Mouse (Mus musculus) Patski (cell line): ENCODE results near the gene Olfr1148. TPM values are rescaled to one million over a fixed set of nuclear protein-coding genes. Genes with fewer than 3 reads are reported as not detected.

Experiments
- ATAC-seq: fragments of 100-300 bp; one replicate; pipeline ENCODE4 v1.8.0; 2021
- CTCF ChIA-PET: fragments of 350-600 bp; sonication (Branson Sonifier 250); formaldehyde crosslinking; loops from one replicate; lab custom pipeline; 2022; ENCODE audit warnings: inconsistent platforms; lab: Charles Lee
- POLR2A ChIA-PET: fragments of 350-600 bp; sonication (Branson Sonifier 250); formaldehyde crosslinking; loops from one replicate; lab custom pipeline; 2022; ENCODE audit warnings: antibody characterized with exemption, inconsistent platforms; lab: Charles Lee
- DNase-seq: peaks from one replicate; pipeline ENCODE4 v3.0.0-alpha.2; 2011; ENCODE audit warnings: low read depth, low spot score
- H3K27me3 ChIP-seq: fragments of 371-371 bp; one replicate; pipeline ENCODE4 v1.5.1; 2021
- CTCF ChIP-seq: fragments of 100-300 bp; IDR thresholded peaks from one replicate; pipeline ENCODE4 v1.5.1; 2021
- in situ Hi-C: fragments of 300-500 bp; cut with MboI; formaldehyde crosslinking; loops from 3 replicates; pipeline ENCODE4 v1.11.1; 2018; ENCODE audit warnings: low pct_unique_long_range_greater_than_20kb, mixed read lengths
- polyA plus RNA-seq: library from polyadenylated mRNA; unstranded; gene quantifications from one replicate; pipeline ENCODE4 v1.2.3, GENCODE M21; 2021

The Olfr1148 gene
- polyA plus RNA-seq: not detected

DNA sequence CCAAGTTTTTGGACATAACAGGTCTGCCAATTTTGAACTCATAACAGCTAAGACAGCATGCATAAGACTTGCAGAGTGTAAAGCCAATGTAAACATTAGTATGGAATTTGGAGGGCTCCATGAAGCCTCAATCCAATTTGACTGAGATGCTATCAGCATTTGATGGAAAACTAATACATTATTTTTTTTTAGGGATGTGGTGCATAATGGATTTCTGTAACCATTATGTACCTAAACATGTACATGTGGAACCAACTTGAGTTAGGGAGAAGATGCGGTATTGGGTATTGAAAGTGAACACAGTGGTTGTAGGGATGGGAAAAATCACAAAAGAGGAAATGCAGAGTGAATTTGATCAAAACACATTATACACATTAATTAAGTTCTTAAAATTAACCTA, at the start of gene Olfr1148:
Gene Olfr1148, plus strand, starts transcription at position 301 of the 400 bp plus-strand sequence.
- H3K27me3 ChIP-seq: no peaks in the 10 kb centered on the region
- POLR2A ChIA-PET: no interaction called here
- in situ Hi-C loops: no loop called here
- CTCF ChIA-PET: no interaction called here
- no peak for ATAC-seq
- no peak for TF ChIP-seq CTCF
- no peak for DNase-seq

- ATAC-seq (no peak), DNase-seq (no peak)
- CTCF ChIA-PET: no interaction called here
- TF ChIP-seq CTCF: no peak
- POLR2A ChIA-PET: no interaction called here
- no peaks in the 10 kb centered on the region for H3K27me3 ChIP-seq
- in situ Hi-C loops: no loop called here
These were observed 30.0 kb upstream of the Olfr1148 start, which contains the start of gene Olfr1143 for GRCm38 (mm10) chr2:87800292-87800691. Olfr1143 (plus strand) TSS chr2:87800592.

DNA sequence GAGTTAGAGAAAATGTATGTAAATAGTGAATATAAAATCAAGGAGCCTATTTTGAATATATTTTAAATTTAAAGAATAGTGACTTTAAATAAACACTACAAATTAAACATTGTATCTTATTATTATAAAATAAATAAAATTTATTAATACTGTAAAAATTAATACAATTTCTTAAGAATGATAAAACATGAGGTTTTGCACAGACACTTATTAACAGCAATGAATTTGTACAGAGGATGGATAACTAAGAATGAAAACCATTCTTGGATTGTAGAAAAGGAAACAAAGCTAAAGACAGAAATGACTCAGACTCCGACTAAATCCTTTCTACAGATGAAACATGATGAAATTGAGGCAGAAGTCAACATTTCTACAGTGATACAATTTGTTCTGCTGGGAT, 20.8 kb upstream of the Olfr1148 start, which contains the start of gene Olfr1145:
Gene Olfr1145, plus strand, starts transcription at position 301 of the 400 bp plus-strand sequence.
- ATAC-seq: no peak
- CTCF ChIA-PET: no interaction called here
- DNase-seq: no peak
- in situ Hi-C loops: no loop called here
- no peak for TF ChIP-seq CTCF
- POLR2A ChIA-PET: no interaction called here
- no peaks in the 10 kb centered on the region for H3K27me3 ChIP-seq

DNA sequence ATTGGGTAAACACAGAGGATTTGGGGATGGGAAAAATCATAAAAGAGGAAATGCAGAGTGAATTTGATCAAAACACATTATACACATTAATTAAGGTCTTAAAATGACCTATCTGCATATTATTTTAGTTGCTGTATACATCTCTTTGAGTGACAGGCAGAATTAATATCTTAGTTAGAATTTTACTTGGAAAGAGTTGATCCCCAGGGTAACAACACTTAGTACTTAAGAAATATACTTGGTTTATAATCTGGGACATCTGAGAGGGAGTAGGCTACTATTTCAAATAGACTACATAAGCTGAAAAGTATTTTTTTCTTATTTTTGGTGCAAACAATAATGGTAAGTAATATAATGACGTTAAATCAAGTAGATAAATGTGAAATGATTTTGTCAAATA, 13.4 kb downstream of the Olfr1148 start, which contains the start of gene Olfr1150-ps1:
Gene Olfr1150-ps1, plus strand, starts transcription at position 301 of the 400 bp plus-strand sequence.
- no peak for ATAC-seq
- ChIA-PET POLR2A (no interaction called here), CTCF (no interaction called here)
- DNase-seq: no peak
- in situ Hi-C loops: no loop called here
- TF ChIP-seq CTCF: no peak
- H3K27me3 ChIP-seq: no peaks in the 10 kb centered on the region

GRCm38 (mm10) chr2:87855562-87855961, 25.2 kb downstream of the Olfr1148 start, which contains the start of gene Olfr1151:
Olfr1151 (plus strand) TSS chr2:87855862.
- ChIA-PET POLR2A (no interaction called here), CTCF (no interaction called here)
- no peak for TF ChIP-seq CTCF
- no peaks in the 10 kb centered on the region for H3K27me3 ChIP-seq
- in situ Hi-C loops: no loop called here
- DNase-seq (no peak), ATAC-seq (no peak)

DNA sequence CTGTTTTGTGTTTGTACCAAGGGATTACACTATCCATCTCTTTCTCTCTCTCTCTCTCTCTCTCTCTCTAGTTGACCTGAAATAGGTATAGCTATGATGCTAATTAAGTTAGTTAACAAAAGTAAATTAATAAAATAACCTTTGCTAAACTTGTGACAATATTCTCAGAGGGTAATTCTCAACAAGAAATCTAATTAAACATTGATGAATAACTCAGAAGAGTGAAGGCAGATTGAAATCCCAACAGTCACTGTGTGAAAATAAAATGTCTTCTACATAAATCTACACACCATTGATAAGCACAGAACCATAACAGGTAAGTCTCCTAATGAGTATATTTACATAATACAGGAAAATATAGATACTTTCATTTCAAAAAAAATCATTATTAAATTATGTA, 35.9 kb downstream of the Olfr1148 start, which contains the start of gene Olfr1152:
Gene Olfr1152, plus strand, starts transcription at position 301 of the 400 bp plus-strand sequence.
- in situ Hi-C loops: no loop called here
- ChIA-PET CTCF (no interaction called here), POLR2A (no interaction called here)
- no peaks in the 10 kb centered on the region for H3K27me3 ChIP-seq
- no peak for DNase-seq
- TF ChIP-seq CTCF: no peak
- ATAC-seq: no peak

Other genes with a start within 250 kb of the Olfr1148 start
- not detected for gene Olfr1130, start 224.3 kb upstream of the Olfr1148 start, polyA plus RNA-seq
- gene Olfr1131, start 203.4 kb upstream of the Olfr1148 start, polyA plus RNA-seq: not detected
- not detected for gene Olfr1132, start 193.0 kb upstream of the Olfr1148 start, polyA plus RNA-seq
- gene Olfr1133, start 183.2 kb upstream of the Olfr1148 start, polyA plus RNA-seq: not detected
- gene Olfr1134, start 172.1 kb upstream of the Olfr1148 start, polyA plus RNA-seq: not detected
- not detected for gene Olfr1135, start 156.9 kb upstream of the Olfr1148 start, polyA plus RNA-seq
- gene Olfr1136, start 136.6 kb upstream of the Olfr1148 start, polyA plus RNA-seq: not detected
- gene Olfr1137, start 117.4 kb upstream of the Olfr1148 start, polyA plus RNA-seq: not detected
- not detected for gene Olfr1138, start 90.6 kb upstream of the Olfr1148 start, polyA plus RNA-seq
- not detected for gene Olfr1140, start 86.8 kb upstream of the Olfr1148 start, polyA plus RNA-seq
- gene Olfr1141, start 76.5 kb upstream of the Olfr1148 start, polyA plus RNA-seq: not detected
- gene Olfr152, start 51.0 kb upstream of the Olfr1148 start, polyA plus RNA-seq: not detected
- gene Olfr1143, start 29.9 kb upstream of the Olfr1148 start, polyA plus RNA-seq: not detected
- not detected for gene Olfr1145, start 20.7 kb upstream of the Olfr1148 start, polyA plus RNA-seq
- gene Olfr1150-ps1, start 13.5 kb downstream of the Olfr1148 start, polyA plus RNA-seq: not detected
- not detected for gene Olfr1151, start 25.3 kb downstream of the Olfr1148 start, polyA plus RNA-seq
- gene Olfr1152, start 36.0 kb downstream of the Olfr1148 start, polyA plus RNA-seq: 0.01 TPM
- not detected for gene Olfr1153, start 64.4 kb downstream of the Olfr1148 start, polyA plus RNA-seq
- not detected for gene Olfr1154, start 74.6 kb downstream of the Olfr1148 start, polyA plus RNA-seq
- gene Olfr1155, start 114.6 kb downstream of the Olfr1148 start, polyA plus RNA-seq: not detected
- 0.01 TPM for gene Olfr1156, start 122.6 kb downstream of the Olfr1148 start, polyA plus RNA-seq
- gene Olfr1157, start 137.8 kb downstream of the Olfr1148 start, polyA plus RNA-seq: not detected
- gene Olfr74, start 144.1 kb downstream of the Olfr1148 start, polyA plus RNA-seq: not detected
- gene Olfr1158, start 159.6 kb downstream of the Olfr1148 start, polyA plus RNA-seq: not detected
- not detected for gene Olfr1160, start 177.7 kb downstream of the Olfr1148 start, polyA plus RNA-seq
- gene Olfr1161, start 192.2 kb downstream of the Olfr1148 start, polyA plus RNA-seq: not detected
- gene Olfr73, start 207.2 kb downstream of the Olfr1148 start, polyA plus RNA-seq: not detected
- gene Olfr1162, start 220.6 kb downstream of the Olfr1148 start, polyA plus RNA-seq: not detected
- not detected for gene Olfr1163, start 241.3 kb downstream of the Olfr1148 start, polyA plus RNA-seq